Mouse (Mus musculus) hindbrain, embryonic 16.5 days (tissue): ENCODE data around the gene Atf7ip. TPM values are rescaled to one million over a fixed set of nuclear protein-coding genes. Genes with fewer than 3 reads are reported as not detected.

Experiments used
- ATAC-seq: fragments of 200-750 bp; cut with Nextera tagmentation; 2 replicates; pipeline ENCODE4 v1.8.0; 2017; ENCODE audit warnings: moderate TSS enrichment, moderate library complexity
- H3K27ac ChIP-seq: fragments of 300-500 bp; sonication (generic); 2 replicates; pipeline ENCODE4 v1.5.1; 2014; ENCODE audit warnings: low read depth, mild to moderate bottlenecking, control low read depth, low read length, moderate library complexity
- H3K27me3 ChIP-seq: fragments of 300-500 bp; sonication (generic); replicated peaks from 2 replicates; pipeline ENCODE4 v1.6.1; 2014; ENCODE audit warnings: low read length; ENCODE audit not compliant: control insufficient read depth, insufficient read depth
- H3K36me3 ChIP-seq: fragments of 300-500 bp; sonication (generic); 2 replicates; pipeline ENCODE4 v1.6.1; 2014; ENCODE audit warnings: mild to moderate bottlenecking, low read length, moderate library complexity, mixed read lengths; ENCODE audit not compliant: control insufficient read depth, insufficient read depth
- H3K4me1 ChIP-seq: fragments of 300-500 bp; sonication (generic); 2 replicates; pipeline ENCODE4 v1.6.1; 2014; ENCODE audit warnings: low read depth, low read length; ENCODE audit not compliant: control insufficient read depth, insufficient read depth
- H3K4me2 ChIP-seq: fragments of 300-500 bp; sonication (generic); 2 replicates; pipeline ENCODE4 v1.6.1; 2014; ENCODE audit warnings: mild to moderate bottlenecking, low read length, control low read depth, moderate library complexity
- H3K4me3 ChIP-seq: fragments of 300-500 bp; sonication (generic); 2 replicates; pipeline ENCODE4 v1.5.1; 2014; ENCODE audit warnings: mild to moderate bottlenecking, low read length, control low read depth, moderate library complexity
- H3K9ac ChIP-seq: fragments of 300-500 bp; sonication (generic); 2 replicates; pipeline ENCODE4 v1.6.1; 2014; ENCODE audit warnings: low read depth, mild to moderate bottlenecking, control low read depth, low read length, moderate library complexity
- H3K9me3 ChIP-seq: fragments of 300-500 bp; sonication (generic); 2 replicates; pipeline ENCODE4 v1.6.1; 2014; ENCODE audit warnings: mild to moderate bottlenecking, low read length, moderate library complexity; ENCODE audit not compliant: control insufficient read depth
- WGBS: fragments of 180-500 bp; shearing (Covaris S2); extraction: QIAGEN DNeasy Blood & Tissue Kit; methylation state at CpG from one replicate; pipeline ENCODE4 v1.1.7; 2014; 5-methylcytosine and 5-hydroxymethylcytosine counted together
- polyA plus RNA-seq: library from polyadenylated mRNA; unstranded; fragments of >200 nt; fragmentation: Nextera tagmentation; extraction: Ambion mirVana; gene quantifications from 2 replicates; pipeline ENCODE4 v1.2.1, GENCODE M21; 2015

Atf7ip gene
- polyA plus RNA-seq, 1 experiment from 2014 or later: 30.4 TPM

DNA sequence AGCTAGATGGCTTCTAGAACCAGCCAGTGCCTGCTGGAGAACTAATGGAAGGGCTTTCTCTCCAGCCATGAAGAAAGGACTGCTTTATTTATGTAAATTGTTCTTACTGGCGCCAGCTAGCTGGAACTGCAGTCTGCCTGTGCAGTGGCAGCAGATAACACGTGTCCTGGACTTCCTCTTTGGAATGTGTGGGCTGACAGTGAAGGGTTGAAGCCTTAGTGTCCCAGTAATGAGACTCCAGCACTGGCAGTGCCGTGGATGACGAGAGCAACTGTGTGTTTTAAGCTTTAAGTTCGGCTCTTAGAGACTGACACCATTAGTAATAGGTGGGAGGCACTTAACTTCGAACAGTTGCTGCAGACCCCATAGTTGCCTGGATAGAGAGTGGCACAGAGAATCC lies 37.2 kb downstream of the Atf7ip start:
- Histone ChIP-seq H3K27me3 (no peaks in the 10 kb centered on the region), H3K4me1 (peaks cover 14% of the 10 kb centered on the region), H3K27ac (peak overlapping the region; percentile 73), H3K9ac (no peak overlapping the region), H3K36me3 (0 out of 2 replicates have a peak, but pooled peaks cover 2% of the 10 kb centered on the region), H3K4me2 (peak overlapping the region; percentile 32), H3K4me3 (no peak overlapping the region), H3K9me3 (no peaks in the 10 kb centered on the region)
- WGBS: 7% methylated on average over 6 of the region's 6 CpGs
- ATAC-seq: peak; percentile 88

DNA sequence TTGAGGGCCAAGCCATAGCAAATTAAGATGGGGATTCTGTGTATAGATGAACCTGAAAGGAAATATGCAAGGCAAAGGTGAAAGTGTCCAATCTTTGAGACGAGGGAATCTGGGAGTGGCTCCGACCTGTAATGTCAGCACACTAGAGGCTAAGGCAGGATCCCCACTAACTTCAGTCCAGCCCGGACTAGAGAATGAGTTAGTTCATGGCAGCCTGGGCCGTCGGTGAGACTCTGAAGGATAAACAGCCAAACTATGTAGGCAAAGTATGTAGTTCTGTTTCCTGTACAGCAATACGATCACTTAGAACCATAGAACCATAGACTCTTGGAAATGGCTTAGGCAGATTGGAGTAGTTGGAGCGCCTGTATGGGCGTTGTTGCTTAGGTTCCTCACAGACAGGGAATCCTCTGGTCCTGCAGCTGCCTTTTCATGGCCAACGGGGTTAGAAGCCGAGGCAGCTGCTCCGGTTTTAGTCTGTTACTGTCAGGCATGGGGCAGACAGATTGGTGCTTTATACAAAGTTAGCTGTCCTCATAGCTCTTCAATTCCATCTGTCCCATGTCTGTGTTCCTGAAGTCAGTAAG lies 39.4 kb downstream of the Atf7ip start:
- Histone ChIP-seq H3K9ac (no peak overlapping the region), H3K4me3 (no peak overlapping the region), H3K9me3 (no peaks in the 10 kb centered on the region), H3K4me2 (no peak overlapping the region), H3K27ac (0 out of 2 replicates have a peak overlapping the region, but pooled peaks have one; percentile 8), H3K36me3 (no peaks in the 10 kb centered on the region), H3K27me3 (no peaks in the 10 kb centered on the region), H3K4me1 (peaks cover 20% of the 10 kb centered on the region)
- 74% methylated on average over 11 of the region's 11 CpGs for WGBS
- no peak for ATAC-seq

DNA sequence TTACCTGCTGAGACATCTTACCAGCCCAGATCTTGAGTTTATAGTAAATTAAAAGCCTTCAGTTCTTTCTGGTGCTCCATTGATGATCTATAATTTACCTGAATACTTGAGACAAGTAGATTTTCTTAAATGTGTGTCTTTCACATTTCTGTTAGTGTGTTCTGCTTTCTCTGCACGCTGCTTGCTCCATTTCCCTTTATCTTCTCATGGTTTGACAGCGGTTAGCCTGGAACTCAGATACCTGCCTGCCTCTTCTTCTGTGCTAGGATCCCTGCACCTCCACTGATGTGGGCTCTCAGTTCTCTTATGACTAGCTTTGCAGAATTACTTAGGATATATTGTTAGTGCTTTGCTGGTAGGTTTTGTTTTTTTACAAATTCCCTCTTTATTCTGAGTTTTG lies 40.3 kb downstream of the Atf7ip start:
- 81% methylated on average over 2 of the region's 2 CpGs for WGBS
- H3K4me3 ChIP-seq: no peak overlapping the region
- H3K4me1 ChIP-seq: peaks cover 18% of the 10 kb centered on the region
- no peaks in the 10 kb centered on the region for H3K36me3 ChIP-seq
- H3K9ac ChIP-seq: no peak overlapping the region
- no peak overlapping the region for H3K4me2 ChIP-seq
- no peak for ATAC-seq
- no peaks in the 10 kb centered on the region for H3K9me3 ChIP-seq
- no peaks in the 10 kb centered on the region for H3K27me3 ChIP-seq
- no peak overlapping the region for H3K27ac ChIP-seq

DNA sequence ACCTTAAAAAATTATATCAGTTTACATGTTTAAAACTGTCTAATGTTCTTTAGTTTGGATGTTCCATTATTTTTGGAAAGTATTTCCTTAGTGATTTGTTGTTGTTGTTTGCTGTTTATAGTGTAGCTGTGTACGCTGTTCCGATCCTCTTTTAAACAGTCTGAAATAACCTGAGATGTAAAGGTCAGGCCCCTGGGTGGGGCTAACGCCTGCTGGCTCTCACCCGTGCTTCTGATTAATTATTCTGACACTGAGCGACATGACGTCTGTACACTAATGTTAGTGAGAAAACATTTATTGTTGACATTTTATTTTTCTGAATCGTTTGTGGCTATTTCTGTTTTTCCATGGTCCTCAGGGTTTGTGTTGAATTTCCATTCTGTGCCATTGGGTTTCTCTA lies 41.0 kb downstream of the Atf7ip start:
- H3K4me1 ChIP-seq: peaks cover 14% of the 10 kb centered on the region

DNA sequence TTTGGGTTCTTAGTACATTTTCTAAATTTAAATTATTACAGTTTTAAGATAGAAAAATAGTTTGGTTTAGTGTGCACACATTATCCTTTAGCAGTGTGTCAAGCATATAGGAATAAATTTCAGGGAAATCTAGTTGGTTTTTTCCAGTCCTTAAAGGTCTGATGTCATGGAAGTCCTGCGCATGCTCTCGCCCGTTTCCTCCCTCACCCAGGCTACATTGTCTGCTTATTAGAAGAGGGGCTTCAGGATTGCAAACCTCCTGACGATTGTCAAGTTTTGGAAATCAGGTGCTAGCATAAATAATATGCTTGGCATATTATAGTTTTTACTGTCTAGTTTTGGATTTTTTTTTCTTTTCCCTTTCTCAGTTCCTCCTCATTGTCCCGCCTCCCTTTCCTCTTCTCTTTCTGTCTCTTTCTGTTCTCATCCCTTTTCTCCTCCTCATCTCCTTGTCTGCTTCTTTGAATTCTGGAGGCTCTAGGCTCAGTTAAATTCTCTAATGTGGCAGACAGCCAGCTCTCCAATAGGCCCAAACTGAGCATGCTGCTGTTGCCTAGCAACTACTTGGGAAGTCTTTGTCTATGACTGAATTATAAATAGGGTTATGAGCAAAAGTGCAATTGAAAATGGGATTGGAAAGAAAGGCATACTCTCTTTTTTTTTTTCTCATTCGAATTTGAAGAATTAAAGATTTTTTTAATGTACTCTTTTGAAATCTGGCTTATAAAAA lies 42.2 kb downstream of the Atf7ip start:
- Histone ChIP-seq H3K9ac (no peak overlapping the region), H3K4me1 (peaks cover 14% of the 10 kb centered on the region), H3K36me3 (no peaks in the 10 kb centered on the region), H3K4me2 (peak overlapping the region; percentile 34), H3K4me3 (no peak overlapping the region), H3K27me3 (no peaks in the 10 kb centered on the region), H3K27ac (peak overlapping the region; percentile 87), H3K9me3 (no peaks in the 10 kb centered on the region)
- ATAC-seq: peak; percentile 85
- WGBS: 11% methylated on average over 6 of the region's 6 CpGs

More for the DNA sequence above, 41.0 kb downstream of the Atf7ip start:
- H3K27ac ChIP-seq: peak overlapping the region; percentile 70
- H3K36me3 ChIP-seq: no peaks in the 10 kb centered on the region
- no peak overlapping the region; the same call in 1 of the 2 replicates for H3K4me2 ChIP-seq
- no peak overlapping the region for H3K4me3 ChIP-seq
- H3K9me3 ChIP-seq: no peaks in the 10 kb centered on the region
- ATAC-seq: no peak
- H3K9ac ChIP-seq: no peak overlapping the region
- WGBS: 15% methylated on average over 7 of the region's 7 CpGs
- H3K27me3 ChIP-seq: no peaks in the 10 kb centered on the region

DNA sequence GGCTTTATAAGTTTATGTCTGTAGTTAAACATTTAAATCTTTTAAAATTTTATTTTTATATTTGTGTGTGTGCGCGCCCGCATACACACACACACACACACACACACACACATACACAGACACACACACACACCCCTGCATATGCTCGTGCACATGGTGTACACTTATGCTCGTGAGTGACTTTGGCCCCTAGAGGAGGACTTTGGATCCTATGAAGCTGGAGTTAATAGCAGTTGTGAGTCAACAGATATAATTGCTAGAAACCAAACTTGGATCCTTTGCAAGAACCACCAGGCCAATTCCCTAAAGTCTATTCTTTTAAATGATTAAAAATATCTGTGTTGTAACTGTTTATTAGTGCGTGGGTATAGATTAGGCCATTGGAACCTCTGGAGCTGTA lies 42.8 kb downstream of the Atf7ip start:
- WGBS: 64% methylated on average over 6 of the region's 6 CpGs
- peak overlapping the region; percentile 83 for H3K27ac ChIP-seq
- no peak overlapping the region for H3K4me2 ChIP-seq
- no peaks in the 10 kb centered on the region for H3K27me3 ChIP-seq
- 0 out of 2 replicates have a peak, but pooled peaks have one; percentile 52 for ATAC-seq
- no peaks in the 10 kb centered on the region for H3K9me3 ChIP-seq
- H3K36me3 ChIP-seq: no peaks in the 10 kb centered on the region
- H3K4me3 ChIP-seq: no peak overlapping the region
- H3K4me1 ChIP-seq: peaks cover 13% of the 10 kb centered on the region
- H3K9ac ChIP-seq: no peak overlapping the region

DNA sequence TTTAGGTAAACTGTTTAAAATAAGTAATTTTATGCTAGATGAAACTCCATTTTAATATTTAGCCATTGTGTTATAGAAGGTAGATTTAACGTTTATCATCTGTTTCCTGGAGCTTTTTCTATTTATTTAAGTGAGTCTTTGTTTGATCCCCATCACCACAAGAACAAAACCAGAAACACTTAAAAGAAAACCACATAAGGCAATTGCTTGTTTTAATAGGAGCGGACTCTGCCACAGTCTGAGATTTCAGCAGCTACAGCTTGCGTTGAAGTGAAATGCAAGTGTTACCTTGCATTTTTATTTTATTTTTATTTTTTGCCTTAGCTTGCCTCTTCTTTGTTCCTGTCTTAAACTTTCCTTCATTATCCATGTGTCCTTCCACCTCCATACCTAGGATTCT lies 43.6 kb downstream of the Atf7ip start:
- no peak for ATAC-seq
- no peaks in the 10 kb centered on the region for H3K27me3 ChIP-seq
- H3K4me1 ChIP-seq: peaks cover 14% of the 10 kb centered on the region
- no peak overlapping the region for H3K4me2 ChIP-seq
- WGBS: 79% methylated on average over 3 of the region's 3 CpGs
- H3K9ac ChIP-seq: no peak overlapping the region
- no peaks in the 10 kb centered on the region for H3K36me3 ChIP-seq
- H3K4me3 ChIP-seq: no peak overlapping the region
- H3K9me3 ChIP-seq: no peaks in the 10 kb centered on the region
- H3K27ac ChIP-seq: peak overlapping the region; percentile 66

DNA sequence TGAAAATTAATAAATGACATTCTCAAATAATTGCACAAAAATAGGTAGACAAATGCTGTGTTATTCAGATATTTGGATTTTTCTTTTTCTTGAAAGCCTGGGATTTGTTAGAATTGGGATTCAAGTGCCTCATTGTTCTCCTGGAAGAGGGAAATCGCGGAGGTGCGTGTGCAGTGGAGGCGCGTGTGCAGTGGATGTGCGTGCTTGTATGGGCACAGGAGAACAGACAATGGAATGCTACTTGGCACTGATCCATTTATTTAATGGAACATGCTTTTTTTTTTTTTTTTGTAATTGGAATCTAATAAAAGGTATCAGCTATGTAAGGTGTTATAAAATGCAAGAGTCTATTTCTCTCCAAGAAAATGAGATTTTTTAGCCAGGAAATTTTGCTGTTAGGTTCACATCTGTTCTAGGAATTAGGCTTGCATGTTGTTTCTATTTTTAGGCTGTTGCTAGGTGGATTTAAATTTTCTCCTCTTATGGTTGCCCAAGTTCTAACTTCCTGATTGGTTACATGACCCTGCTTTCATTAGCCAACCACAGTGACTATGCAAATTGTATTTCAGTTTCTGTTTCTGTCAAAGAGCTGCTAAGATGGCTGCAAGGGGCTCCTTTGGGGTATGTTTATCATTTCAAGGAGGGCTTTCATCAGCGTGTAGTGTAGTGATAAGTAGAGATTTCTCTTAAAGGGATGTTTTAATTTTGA lies 44.8 kb downstream of the Atf7ip start:
- Histone ChIP-seq H3K4me2 (peak overlapping the region; percentile 3; the same call in 1 of the 2 replicates), H3K4me3 (no peak overlapping the region), H3K9me3 (no peaks in the 10 kb centered on the region), H3K9ac (no peak overlapping the region), H3K4me1 (peaks cover 18% of the 10 kb centered on the region), H3K27me3 (no peaks in the 10 kb centered on the region), H3K27ac (peak overlapping the region; percentile 77), H3K36me3 (no peaks in the 10 kb centered on the region)
- peak; percentile 35; the same call in 1 of the 2 replicates for ATAC-seq
- 39% methylated on average over 7 of the region's 7 CpGs for WGBS

DNA sequence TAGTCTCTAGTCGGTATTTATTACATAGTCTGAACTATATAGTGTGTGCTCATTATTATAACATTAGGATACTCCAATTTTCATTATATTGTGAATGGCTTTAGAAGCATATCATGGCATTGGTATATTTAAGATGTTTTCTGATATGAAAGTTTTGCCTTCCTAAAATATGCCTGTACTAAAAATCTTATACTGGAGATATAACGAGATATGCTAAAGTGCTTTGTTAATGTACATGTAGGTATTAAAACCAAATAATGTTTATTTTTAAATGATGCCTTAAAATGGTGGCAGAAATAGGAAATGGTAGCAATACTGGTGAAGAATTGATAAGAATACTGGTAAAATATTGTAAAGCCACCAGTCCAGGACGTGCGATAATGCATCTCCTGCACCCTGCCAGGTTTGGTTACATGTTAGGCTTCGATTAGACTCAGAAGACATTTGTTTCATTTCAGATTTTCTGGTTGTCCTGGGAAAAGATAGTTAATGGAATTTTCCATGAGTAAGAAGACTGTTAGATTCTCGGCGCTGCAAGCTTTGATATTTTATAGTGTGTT lies 45.7 kb downstream of the Atf7ip start:
- Histone ChIP-seq H3K9me3 (no peaks in the 10 kb centered on the region), H3K4me3 (no peak overlapping the region), H3K9ac (no peak overlapping the region), H3K27me3 (no peaks in the 10 kb centered on the region), H3K27ac (peak overlapping the region; percentile 51; the same call in 1 of the 2 replicates), H3K36me3 (no peaks in the 10 kb centered on the region), H3K4me1 (peaks cover 18% of the 10 kb centered on the region), H3K4me2 (no peak overlapping the region)
- WGBS: 75% methylated on average over 7 of the region's 7 CpGs
- no peak for ATAC-seq
